Mouse (Mus musculus) heart, embryonic 13.5 days (tissue): ENCODE measurements at regions not wholly inside any gene's neighbourhood (a gene's known extent, or its start where the extent isn't known, plus 50 kb on each side); places are given as distances from the start of the nearest gene placed in this dataset.

Experiments used
- ATAC-seq: fragments of 200-750 bp; cut with Nextera tagmentation; 2 replicates; pipeline ENCODE4 v1.8.0; 2017; ENCODE audit warnings: moderate TSS enrichment; ENCODE audit not compliant: insufficient number of reproducible peaks, low FRiP score, low TSS enrichment; ENCODE audit errors: extremely low read depth
- H3K27ac ChIP-seq: fragments of 300-500 bp; sonication (generic); replicated peaks from 2 replicates; pipeline ENCODE4 v1.5.1; 2015; ENCODE audit warnings: moderate library complexity, mild to moderate bottlenecking, inconsistent platforms
- H3K27me3 ChIP-seq: fragments of 300-500 bp; sonication (generic); replicated peaks from 2 replicates; pipeline ENCODE4 v1.6.1; 2015; ENCODE audit warnings: mild to moderate bottlenecking, inconsistent platforms
- H3K36me3 ChIP-seq: fragments of 300-500 bp; sonication (generic); 2 replicates; pipeline ENCODE4 v1.6.1; 2015; ENCODE audit warnings: mild to moderate bottlenecking, inconsistent platforms
- H3K4me1 ChIP-seq: fragments of 300-500 bp; sonication (generic); 2 replicates; pipeline ENCODE4 v1.6.1; 2015; ENCODE audit warnings: inconsistent platforms
- H3K4me2 ChIP-seq: fragments of 300-500 bp; sonication (generic); 2 replicates; pipeline ENCODE4 v1.6.1; 2015; ENCODE audit warnings: inconsistent platforms, mild to moderate bottlenecking, moderate library complexity
- H3K4me3 ChIP-seq: fragments of 300-500 bp; sonication (generic); 2 replicates; pipeline ENCODE4 v1.5.1; 2015; ENCODE audit warnings: moderate library complexity, mild to moderate bottlenecking, inconsistent platforms
- H3K9ac ChIP-seq: fragments of 300-500 bp; sonication (generic); 2 replicates; pipeline ENCODE4 v1.6.1; 2015; ENCODE audit warnings: inconsistent platforms, mild to moderate bottlenecking, moderate library complexity
- H3K9me3 ChIP-seq: fragments of 300-500 bp; sonication (generic); 2 replicates; pipeline ENCODE4 v1.6.1; 2016; ENCODE audit warnings: inconsistent platforms
- WGBS: fragments of 180-500 bp; shearing (Covaris S2); methylation state at CpG from one replicate; pipeline ENCODE4 v1.1.7; 2015; ENCODE audit warnings: mixed read lengths; 5-methylcytosine and 5-hydroxymethylcytosine counted together

GRCm38 (mm10) chr11:89147990-89148389, 74.3 kb downstream of the Gm525 start:
- peaks cover 13% of the 10 kb centered on the region for H3K4me1 ChIP-seq
- no peaks in the 10 kb centered on the region for H3K36me3 ChIP-seq
- H3K9me3 ChIP-seq = no peaks in the 10 kb centered on the region
- H3K4me2 ChIP-seq = no peak overlapping the region
- no peaks in the 10 kb centered on the region for H3K27me3 ChIP-seq
- H3K4me3 ChIP-seq = no peak overlapping the region
- 90% methylated on average over 8 of the region's 8 CpGs for WGBS
- ATAC-seq = no peak
- H3K9ac ChIP-seq = no peak overlapping the region
- no peak overlapping the region for H3K27ac ChIP-seq

DNA sequence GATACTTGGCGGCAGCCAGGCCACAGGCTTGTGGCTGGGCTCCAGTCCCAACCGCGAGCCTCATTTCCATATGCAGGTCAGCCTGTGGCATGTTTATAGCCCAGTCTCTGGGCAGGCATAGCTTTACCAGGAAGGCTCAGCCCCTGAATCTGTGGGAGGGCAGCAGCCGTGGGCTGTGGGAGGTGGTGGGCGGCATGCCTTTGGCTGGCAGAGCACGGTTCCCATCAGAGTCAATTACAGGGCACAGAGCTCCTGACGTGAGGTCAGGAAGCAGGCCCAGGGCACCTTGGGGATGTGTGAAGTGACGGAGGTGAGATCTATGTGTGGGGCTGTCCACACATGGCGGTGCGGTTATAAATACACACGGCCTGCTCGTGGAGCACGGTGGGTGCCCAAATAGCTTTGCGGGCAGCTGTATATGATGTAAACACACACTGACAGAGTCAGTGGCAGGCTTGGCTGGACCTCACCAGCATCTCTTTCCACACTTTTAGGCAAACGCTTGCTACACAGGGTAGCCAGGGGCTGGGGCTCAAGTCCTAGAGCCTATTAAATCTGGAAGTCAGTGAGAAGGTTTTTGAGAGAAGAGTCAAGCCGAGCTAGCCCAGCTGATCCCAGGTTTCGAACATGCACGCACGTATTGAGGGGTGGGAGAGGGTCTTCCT, 71.8 kb downstream of the Gm525 start:
- H3K36me3 ChIP-seq = no peaks in the 10 kb centered on the region
- peak overlapping the region; percentile 38; the same call in 1 of the 2 replicates for H3K27ac ChIP-seq
- WGBS = 33% methylated on average over 19 of the region's 19 CpGs
- 0 out of 2 replicates have a peak overlapping the region, but pooled peaks have one; percentile 4 for H3K4me3 ChIP-seq
- H3K9ac ChIP-seq = peak overlapping the region; percentile 50; the same call in 1 of the 2 replicates
- ATAC-seq = peak; percentile 34; the same call in 1 of the 2 replicates
- peak overlapping the region; percentile 49 for H3K4me2 ChIP-seq
- no peaks in the 10 kb centered on the region for H3K27me3 ChIP-seq
- peaks cover 13% of the 10 kb centered on the region for H3K4me1 ChIP-seq
- no peaks in the 10 kb centered on the region for H3K9me3 ChIP-seq

- no peaks in the 10 kb centered on the region for H3K36me3 ChIP-seq
- no peak overlapping the region for H3K4me2 ChIP-seq
- no peak overlapping the region for H3K9ac ChIP-seq
- H3K27me3 ChIP-seq = no peaks in the 10 kb centered on the region
- H3K4me1 ChIP-seq = peaks cover 13% of the 10 kb centered on the region
- no peak for ATAC-seq
- no peaks in the 10 kb centered on the region for H3K9me3 ChIP-seq
- H3K27ac ChIP-seq = no peak overlapping the region
- 55% methylated on average over 9 of the region's 9 CpGs for WGBS
- no peak overlapping the region for H3K4me3 ChIP-seq
Measured at GRCm38 (mm10) chr11:89142527-89143154, 69.0 kb downstream of the Gm525 start.
